Mouse (Mus musculus) granulocyte monocyte progenitor cell, adult 5-6 weeks (primary cell): ENCODE data around the gene Cd300lg. TPM values are rescaled to one million over a fixed set of nuclear protein-coding genes. Genes with fewer than 3 reads are reported as not detected.
A peak's percentile ranks its signal among the peaks of the same experiment; 100 is the strongest.

Experiments
- ATAC-seq: replicated peaks from 2 replicates; pipeline ENCODE4 v1.8.0; 2016; ENCODE audit warnings: mild to moderate bottlenecking, moderate TSS enrichment, inconsistent platforms; ENCODE audit not compliant: poor library complexity, severe bottlenecking
- total RNA-seq, 2 experiments: library from RNA; stranded (forward) in 1 of 2; stranded (reverse) in 1 of 2; fragments of 200-712, 200-1000 nt in 1 of 2; fragments of >200 nt in 1 of 2; fragmentation: Nextera tagmentation in 1 of 2; gene quantifications; 2 replicates each; pipeline ENCODE4 v1.2.3; 2014 to 2017

Cd300lg gene
- total RNA-seq, 2 experiments from 2014 or later: 0.36 to 1.1 TPM

- ATAC-seq: no peak
These were observed 8.7 kb downstream of the Cd300lg start for GRCm38 (mm10) chr11:102049875-102050482.

- ATAC-seq: no peak
These were observed 10.2 kb downstream of the Cd300lg start for GRCm38 (mm10) chr11:102051541-102051940.

GRCm38 (mm10) chr11:102051954-102052353, 10.6 kb downstream of the Cd300lg start:
- no peak for ATAC-seq

GRCm38 (mm10) chr11:102052697-102053096, 11.4 kb downstream of the Cd300lg start:
- ATAC-seq: no peak

GRCm38 (mm10) chr11:102053183-102053582, 11.9 kb downstream of the Cd300lg start:
- ATAC-seq: no peak

GRCm38 (mm10) chr11:102053847-102054246, 12.5 kb downstream of the Cd300lg start:
- ATAC-seq: peak; percentile 56

- ATAC-seq: peak; percentile 76
These were observed 20.1 kb downstream of the Cd300lg start for GRCm38 (mm10) chr11:102061236-102061940.

- ATAC-seq: no peak
These were observed 20.7 kb downstream of the Cd300lg start for GRCm38 (mm10) chr11:102061941-102062473.

GRCm38 (mm10) chr11:102063076-102063475, 21.8 kb downstream of the Cd300lg start:
- ATAC-seq: no peak

GRCm38 (mm10) chr11:102068969-102069368, 27.7 kb downstream of the Cd300lg start:
- ATAC-seq: no peak

- no peak for ATAC-seq
These were observed 28.3 kb downstream of the Cd300lg start for GRCm38 (mm10) chr11:102069633-102070032.

- no peak for ATAC-seq
These were observed 29.1 kb downstream of the Cd300lg start for GRCm38 (mm10) chr11:102070426-102070825.

- no peak for ATAC-seq
These were observed 31.4 kb downstream of the Cd300lg start for GRCm38 (mm10) chr11:102072729-102073128.

GRCm38 (mm10) chr11:102073722-102074121, 32.4 kb downstream of the Cd300lg start:
- ATAC-seq: no peak

GRCm38 (mm10) chr11:102082322-102082721, 41.0 kb downstream of the Cd300lg start:
- ATAC-seq: peak; percentile 29; the same call in 1 of the 2 replicates

- ATAC-seq: no peak
These were observed 41.9 kb downstream of the Cd300lg start for GRCm38 (mm10) chr11:102083193-102083592.

GRCm38 (mm10) chr11:102084159-102084558, 42.9 kb downstream of the Cd300lg start:
- ATAC-seq: no peak

GRCm38 (mm10) chr11:102086331-102086730, 45.0 kb downstream of the Cd300lg start:
- ATAC-seq: no peak

GRCm38 (mm10) chr11:102087081-102087751, 45.9 kb downstream of the Cd300lg start:
- peak; percentile 34 for ATAC-seq

- peak; percentile 43 for ATAC-seq
These were observed 46.9 kb downstream of the Cd300lg start, which contains the start of gene Mpp2 for GRCm38 (mm10) chr11:102087931-102088898. Gene Mpp2 (minus strand): TSS chr11:102088515.
